Mouse (Mus musculus): ENCODE results near the gene Cacna1a.
"Not testable (repeated sequence)": the region's sequence is repeated elsewhere in the genome, so short reads cannot be mapped to it uniquely, and the experiment has no call there.

Cacna1a gene

DNA sequence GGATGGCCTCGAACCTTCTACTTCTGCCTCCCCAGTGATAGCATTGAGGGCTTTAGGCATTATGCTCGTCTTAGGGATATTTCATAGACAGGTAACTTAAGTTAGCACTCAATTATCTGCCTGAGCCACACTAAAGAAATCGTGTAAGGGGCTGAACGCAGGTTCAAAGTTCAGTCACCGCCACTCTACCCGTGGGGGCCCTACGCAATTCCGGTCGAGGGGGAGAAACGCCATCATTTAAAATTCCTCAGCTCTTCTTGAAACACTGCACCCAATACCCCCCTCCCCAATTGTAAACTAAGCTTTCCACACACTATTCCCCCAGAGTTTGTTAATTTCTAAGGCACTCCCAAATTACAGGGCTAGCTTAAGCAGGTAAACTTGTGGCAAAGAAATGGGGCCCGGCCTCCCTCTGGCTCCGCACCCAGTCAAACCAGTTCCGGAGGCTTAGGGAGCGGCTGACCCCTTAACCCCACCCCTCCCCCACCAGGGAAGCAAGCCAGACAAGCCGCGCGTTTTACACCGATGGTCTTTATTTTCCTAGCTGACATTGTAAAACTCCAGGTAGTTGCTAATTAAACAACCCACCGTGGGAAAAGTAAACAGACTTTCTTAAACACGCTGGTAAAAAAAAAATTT, 272.7 kb downstream of the Cacna1a start:
- DNase-seq (ENCODE audit: low spot score in 2 of 2), result no peak

DNA sequence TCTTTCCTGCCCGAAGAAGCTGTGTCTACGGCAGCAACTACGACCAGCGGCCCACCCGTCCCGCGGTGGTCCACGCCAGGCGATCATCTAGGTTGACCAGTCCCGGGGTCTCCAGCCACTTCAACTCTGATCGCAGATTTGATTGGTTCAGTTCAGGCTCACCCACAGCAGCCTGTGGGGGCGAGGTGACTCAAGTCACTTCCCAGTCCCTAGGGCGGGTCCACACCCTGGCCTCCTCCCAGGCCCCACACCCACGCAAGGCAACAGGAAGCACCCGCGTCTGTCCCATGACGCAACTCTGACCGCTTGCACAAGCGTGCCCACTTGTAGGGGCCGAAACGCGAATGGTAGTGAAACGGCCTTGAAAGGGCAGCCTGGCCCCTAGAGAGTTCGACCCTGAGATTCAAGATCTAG, 273.2 kb downstream of the Cacna1a start:
- DNase-seq (ENCODE audit: low spot score in 2 of 2), result no peak

DNA sequence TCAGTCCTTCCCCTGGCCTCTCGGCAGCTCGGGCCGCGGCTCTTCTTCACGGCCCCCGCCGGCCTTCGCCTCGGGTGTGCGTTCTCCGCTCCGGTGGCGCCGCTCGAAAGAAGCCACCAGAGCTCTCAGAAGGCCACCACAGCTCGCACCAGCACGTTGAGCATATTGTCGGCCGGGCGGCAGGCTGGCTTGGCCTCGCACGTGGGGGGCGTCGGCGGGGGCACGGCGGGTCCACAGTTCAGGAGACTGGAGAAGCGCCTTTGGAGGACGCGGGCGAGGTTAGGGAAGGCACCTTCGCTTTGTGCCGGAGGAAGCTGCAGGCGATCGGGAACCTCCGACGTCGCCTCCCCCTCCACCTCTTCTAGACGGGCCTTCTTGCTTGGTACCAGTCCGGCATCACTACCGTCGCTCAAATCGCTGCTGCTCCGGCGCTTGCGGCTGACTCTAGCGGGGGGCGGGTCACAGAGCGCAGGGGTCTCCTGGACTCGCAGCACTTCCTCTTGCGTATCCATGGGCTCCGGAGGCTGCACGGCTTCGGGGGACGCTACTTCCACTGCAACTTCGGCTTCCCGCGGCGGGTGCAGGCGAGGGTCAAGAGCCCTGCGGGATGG, 273.8 kb downstream of the Cacna1a start:
- no peak for DNase-seq (ENCODE audit: low spot score in 2 of 2)

DNA sequence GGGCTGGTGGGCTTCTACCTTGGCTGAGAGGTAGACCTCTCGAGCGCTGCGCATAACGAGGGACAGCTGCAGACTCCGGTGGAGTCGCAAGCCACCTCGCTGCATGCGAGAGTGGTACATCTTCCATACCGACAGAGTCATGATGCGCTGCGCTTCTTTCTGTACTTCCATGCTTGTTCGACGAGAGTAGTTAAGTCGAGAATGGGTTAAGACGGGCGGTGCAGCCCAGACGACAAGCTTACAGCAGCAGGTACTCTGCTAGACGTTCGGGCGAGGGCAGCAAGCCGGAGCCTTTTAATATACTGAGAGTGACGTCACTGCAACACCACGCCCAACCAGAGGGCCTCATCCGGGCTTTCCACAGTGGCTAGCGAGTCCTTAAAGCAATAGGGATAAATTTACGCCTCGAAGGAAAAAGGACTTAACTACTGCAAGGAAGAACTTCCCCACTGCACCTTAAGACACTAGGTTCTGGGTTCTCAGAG, 274.4 kb downstream of the Cacna1a start, which contains the start of gene Ier2:
Ier2 (minus strand) TSS at position 272 of the 485 bp plus-strand sequence.
- peak; percentile 89 to 93 for DNase-seq (ENCODE audit: low spot score in 2 of 2)

DNA sequence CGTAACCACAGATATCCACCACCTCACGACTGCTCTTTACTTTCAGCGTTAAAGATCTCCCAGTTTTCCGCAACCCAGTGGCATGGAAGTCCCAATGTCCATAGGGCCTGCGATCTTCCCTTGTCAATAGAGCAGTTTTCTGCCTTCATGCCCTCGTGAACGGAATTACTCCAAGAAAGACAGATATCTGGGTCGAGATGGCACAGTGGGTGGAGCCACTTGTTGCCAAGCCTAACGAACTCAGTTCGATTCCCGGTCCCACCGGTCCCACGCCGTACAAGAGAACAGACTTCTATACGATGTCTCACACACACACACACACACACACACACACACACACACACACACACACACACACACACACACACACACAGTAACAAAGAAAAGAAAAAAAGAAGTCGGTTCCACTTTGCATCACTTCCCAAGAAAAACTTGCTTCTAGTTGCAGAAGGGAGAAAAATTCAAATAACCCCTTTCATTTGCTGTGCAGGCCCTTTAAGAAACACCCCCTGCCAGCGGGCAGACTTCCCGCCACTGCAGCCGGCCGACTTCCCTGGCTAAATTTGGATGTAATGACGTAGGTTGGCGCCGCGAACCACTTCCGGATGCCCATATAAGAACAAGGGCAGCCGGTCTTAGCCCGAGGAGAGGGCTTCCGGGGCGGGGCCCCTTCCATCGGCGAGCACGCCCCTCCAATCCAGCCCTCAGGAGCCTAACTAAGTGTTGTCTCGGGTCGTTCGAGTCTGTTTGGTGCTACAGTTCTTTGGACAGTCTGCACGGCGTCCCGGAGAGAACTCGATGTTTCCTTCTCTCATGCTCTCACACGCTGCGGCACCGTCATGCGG, 275.5 kb downstream of the Cacna1a start:
- peak; percentile 96 for DNase-seq (ENCODE audit: low spot score in 2 of 2)

DNA sequence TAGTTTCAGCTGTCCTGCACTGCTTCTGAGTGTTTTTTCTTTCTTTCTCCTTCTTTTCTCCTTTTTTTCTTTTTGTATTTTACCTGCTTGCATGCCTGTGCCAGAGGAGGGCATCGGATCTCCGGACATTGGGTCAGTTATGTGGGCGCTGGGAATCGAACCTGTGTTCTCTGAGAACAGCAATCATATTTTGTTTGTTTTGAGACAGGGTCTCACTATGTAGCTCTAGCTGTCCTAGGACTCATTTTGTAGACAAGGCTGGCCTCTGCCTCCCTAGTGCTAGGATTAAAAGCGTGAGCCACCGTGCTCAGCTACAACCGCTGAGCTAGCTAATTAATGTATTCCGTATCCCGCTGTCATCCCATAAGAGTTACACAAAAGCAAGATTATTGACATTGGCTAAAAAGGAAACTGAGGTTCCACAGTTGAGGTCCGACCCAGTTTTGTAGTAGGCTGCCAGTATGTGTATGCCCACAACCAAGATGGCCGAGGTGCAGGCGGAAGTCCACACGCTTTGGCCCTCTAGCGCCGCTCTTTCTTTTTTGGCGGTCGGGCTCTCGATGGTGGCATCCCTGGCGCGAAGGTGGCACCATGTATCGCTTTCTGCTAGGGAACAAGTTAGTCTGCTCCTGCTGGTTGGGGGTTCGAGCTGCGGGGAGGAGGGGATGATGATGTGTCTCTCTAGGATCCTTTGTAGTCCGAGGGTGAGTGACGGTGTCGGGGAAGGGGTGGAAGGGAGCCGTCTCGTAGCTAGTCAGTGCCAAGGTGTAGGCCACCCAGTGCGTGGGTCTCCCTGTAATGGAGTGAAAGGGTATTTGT, 276.5 kb downstream of the Cacna1a start:
- DNase-seq (ENCODE audit: low spot score in 2 of 2), result peak; percentile 71 to 79

DNA sequence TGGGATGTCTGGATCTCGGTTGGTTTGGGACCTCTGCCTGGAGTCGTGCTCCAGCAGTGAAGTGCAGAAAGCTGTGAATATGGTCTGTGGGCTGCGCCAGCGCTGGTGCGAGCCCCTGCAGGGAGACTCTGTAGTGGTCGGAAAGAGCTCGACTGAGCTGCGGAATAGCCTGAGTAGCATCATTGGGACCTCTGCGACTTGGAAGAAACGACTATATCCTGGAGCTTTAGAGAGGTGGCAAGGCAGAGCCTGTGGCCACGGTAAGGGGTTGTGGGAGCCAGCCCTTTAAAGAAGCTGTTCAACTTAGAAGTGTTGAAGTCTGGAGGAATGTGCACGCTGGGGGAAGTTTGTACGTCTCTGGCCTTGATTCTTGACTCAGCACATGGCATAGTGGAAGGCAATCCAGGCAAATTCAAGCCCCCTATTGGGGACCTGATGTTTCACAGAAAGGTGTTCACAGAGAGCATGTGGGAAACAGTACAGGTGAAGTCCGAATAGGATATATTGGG, 277.2 kb downstream of the Cacna1a start:
- no peak for DNase-seq (ENCODE audit: low spot score in 2 of 2)

DNA sequence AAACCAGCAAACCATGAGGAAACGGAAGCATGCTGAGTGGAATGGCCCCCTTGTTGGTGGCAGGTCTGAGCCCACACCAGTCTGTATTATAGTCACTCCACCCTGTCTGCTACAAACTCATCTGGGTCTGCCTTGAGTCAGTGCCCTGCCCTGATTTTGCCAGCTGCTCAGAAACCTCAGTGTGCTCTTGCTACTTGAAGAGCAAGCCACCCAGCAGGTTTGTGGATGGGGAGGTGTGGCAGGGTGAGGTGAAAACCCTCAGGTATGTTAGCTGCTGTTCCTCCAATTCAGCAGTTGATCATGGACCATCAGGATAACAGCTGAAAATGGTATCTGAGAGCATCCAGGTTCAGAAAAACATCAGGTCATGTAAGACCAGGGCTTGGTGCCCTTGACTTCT, 279.8 kb downstream of the Cacna1a start:
- no peak for DNase-seq (ENCODE audit: low spot score in 2 of 2)

DNA sequence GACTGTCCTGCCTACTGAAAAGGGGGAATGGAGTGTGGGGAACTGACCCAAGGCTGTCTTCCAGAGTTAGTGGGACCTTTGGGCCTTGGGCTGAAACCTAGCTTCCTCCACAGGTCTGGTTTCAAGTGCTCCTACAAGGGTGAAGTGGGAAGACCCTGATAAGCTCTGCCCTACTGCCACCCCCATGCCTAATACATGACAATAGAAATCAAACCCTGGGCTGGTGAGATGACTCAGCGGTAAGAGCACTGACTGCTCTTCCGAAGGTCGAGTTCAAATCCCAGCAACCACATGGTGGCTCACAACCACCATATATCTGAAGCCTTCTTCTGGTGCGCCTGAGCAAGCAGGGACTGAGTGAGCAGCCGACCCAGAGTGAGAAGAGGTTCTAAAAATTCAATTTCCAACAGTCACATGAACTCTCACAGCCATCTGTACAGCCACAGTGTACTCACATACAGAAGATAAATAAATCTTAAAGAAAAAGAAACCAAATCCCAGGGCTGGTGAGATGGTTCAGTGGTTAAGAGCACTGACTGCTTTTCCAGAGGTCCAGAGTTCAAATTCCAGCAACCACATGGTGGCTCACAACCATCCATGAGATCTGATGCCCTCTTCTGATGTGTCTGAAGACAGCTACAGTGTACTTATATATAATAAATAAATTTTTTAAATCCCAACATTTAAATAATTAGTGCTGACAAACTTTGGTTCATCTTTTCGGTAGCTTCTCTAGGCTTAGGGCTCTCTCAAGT, 280.7 kb downstream of the Cacna1a start:
- no peak for DNase-seq (ENCODE audit: low spot score in 2 of 2)

DNA sequence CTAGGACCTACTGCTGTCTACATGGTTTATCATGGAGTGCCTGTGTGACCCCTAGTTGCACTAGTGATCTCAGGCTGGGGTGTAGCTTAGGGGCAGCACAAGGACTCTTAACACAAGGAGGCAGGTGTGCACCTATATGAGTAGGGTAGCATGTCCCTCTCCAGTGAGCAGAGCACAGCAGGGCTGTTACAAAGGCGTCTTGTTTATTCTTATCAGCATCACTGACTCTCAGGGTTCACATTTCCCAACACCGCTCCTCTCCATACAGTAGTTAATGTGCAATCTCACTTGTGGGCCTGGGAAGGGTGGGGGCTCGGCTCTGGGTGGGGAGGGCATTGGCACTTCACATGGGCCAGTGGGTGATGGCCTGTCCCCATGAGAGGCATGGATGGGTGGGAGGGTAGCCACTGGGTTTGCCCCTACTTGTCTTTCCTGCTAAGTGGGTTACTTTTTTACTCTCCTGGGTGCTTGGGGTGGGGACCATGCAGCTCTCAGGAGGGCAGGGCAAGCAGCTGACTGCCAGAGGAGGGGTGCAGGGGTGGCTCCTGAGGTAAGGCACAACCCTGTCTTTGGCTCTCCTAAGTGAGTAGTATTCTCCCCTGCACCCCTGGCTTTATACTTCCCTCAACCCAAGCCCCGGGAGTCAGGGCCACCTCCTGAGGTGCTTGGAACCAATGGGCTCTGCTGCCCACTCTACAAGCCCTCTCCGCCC, 282.2 kb downstream of the Cacna1a start:
- DNase-seq (ENCODE audit: low spot score in 2 of 2), result not testable (repeated sequence)

DNA sequence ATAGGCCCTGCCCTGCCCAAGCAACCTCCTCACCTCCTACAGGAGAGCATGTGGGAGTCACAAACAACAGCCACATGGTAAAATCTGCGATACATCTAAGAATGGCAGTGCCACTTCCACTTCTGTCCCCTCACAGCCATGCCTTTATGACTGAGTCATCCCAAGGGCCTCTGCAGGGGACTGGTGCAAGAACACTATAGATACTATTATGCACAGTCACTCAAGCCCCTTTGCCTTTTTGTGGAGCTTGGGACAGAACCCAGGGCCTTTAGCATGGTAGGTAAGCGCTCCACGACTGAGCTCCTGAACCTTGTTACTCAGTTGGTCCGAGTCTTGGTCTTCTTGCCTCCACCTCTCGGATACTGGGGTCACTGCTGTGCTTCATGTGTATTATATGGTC, 289.1 kb downstream of the Cacna1a start:
- DNase-seq (ENCODE audit: low spot score in 2 of 2), result no peak

DNA sequence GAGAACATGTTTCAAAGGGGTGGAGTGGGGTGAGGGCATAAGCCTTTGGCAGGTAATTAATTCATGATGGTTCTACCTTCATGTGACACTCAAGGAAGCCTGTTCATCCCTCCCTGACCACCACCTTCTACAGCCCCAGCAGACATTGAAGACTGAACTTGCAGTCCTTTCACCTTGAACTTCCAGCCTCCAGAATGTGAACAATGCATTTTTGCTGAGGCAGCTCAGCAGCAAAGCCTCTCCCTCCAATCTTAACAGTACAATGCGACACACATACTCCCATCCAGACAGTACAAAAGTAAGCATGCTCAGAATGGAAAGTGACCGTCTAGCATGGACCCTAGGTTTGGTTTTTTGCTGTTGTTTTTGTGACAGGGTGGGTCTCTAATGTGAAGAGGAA, 293.2 kb downstream of the Cacna1a start:
- no peak for DNase-seq (ENCODE audit: low spot score in 2 of 2)

DNA sequence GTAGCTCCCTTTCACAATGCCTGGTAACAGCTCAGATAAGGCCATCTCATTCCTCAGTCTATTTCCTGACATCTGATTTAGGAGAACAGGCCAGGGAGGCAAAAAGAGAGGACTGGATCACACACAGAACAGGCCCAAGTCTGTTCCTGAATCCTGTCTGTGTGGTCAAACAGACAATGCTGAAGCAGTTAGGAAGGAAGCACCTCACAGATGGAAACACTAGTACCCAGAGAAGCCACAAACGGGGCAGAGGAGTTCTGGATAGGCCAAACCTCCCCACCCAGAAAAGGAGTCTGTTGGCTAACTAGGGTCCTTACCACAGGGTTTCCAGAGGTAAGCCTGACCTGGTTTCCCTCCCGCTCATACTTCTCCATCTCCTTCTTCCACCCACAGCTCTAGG, 294.0 kb downstream of the Cacna1a start:
- no peak for DNase-seq (ENCODE audit: low spot score in 2 of 2)

DNA sequence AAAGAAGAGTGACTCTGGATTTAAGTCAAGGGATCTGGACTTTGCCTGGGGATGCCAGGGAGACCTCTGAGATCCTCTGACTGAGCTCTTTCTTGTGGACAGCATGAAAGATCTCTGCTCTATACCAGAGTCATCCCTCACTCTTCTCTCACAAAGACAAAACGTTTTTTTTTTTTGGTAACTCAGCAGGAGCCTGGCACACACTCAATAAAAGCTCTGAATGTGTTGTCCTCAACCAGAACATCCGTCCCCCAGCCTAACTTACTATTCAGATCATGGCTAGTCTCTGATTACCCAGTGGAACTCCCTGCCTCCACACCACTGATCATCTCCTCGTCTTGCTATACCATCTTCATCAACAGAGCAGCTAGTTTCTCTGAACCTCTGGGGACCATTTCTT, 296.3 kb downstream of the Cacna1a start:
- no peak for DNase-seq (ENCODE audit: low spot score in 2 of 2)

DNA sequence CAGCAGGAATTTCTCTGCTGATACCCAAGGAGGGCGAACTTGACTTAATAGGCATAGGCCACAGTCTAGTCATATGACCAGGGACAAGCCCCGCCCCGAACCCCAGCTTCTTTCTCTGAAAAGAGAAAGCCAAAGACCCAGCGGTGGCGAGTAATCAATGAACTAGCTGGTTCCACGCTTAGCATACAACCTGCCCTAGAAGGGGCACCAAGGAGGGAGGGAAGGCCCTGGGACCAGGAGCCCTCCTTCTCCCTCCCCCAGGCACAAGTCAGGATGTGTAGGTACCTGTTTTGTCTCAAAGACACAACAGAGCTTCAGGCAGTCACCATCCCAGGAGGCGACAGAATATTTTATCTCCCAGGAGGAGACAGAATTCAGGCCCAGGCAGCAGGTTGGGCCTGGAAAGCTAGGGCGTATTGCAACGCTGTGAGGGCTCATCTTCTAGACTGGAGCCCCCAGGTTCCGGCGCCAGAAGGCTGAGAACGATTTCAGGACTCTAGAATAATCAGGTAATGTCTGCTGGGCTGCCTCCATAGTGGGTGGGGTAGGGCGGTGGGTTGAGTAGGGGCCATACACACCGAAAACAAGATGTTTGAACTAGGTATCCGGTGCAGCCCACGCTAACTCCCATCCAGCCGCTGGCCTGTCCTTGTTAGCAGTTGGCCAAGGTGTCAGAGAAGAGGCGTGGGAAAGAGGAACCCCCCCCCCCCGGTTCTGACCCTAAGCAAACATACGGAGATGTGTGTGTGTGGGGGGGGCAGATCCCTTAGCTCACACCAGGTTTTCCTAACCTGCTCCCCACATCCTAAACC, 298.2 kb downstream of the Cacna1a start, which contains the start of gene Trmt1:
Trmt1 (plus strand) TSS at position 117 of the 812 bp plus-strand sequence.
- DNase-seq (ENCODE audit: low spot score in 2 of 2), result no peak

DNA sequence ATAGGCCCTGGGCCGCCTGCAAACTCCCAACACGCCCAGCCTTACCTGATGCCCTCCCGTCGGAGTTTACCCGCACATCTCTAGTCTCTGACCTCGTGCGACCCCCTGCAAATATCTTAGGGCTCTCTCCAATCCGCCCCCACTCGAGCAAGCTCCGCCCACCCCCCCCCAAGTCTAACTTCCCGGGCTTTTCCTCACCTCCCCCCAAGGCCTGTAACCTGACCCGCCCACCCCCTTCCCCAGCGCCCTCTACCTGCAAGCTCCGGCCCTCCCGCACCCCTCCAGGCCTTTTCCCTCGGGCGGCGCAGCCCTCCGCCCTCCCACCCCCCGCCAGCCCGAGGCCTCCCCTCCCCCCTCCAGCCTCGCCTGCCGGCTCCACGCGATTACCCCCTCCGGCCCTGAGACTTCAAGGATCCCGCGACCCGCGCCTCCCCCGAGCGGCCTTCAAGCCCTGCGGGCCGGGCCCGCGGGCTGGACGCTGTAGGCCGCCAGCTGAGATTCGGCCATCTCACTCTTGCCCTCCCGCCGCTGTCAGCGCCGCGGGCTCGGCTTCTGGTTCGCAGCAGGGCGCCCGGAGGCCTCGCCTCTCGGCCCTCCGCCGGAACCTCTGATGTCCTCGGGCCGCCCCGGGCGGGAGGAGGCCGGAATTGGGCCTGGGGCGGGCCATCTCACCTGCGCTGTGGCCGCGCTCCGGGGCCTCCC, 298.9 kb downstream of the Cacna1a start:
- DNase-seq (ENCODE audit: low spot score in 2 of 2), result no peak

DNA sequence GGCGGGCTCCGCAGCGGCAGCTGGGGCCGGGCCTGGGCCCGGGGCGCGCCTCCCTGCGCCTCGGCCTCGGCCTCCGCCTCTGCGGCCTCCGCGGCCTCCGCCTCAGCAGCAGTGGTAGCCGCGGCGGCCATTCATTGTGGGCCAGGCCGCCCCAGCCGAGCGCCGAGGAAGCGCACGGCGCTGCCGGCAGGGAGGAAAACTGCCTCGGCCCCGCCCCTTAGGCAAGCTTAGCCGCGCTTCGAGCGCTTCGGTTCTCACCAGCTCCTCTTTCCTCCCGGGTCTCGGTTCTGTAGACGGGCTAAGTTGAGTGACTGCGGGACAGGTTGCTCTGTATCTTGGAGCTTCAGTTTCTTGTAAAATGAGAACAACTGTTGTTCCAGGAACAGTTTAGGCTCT, 299.5 kb downstream of the Cacna1a start, which contains the start of gene Nacc1:
Nacc1 (minus strand) TSS at position 158 of the 396 bp plus-strand sequence.
- peak; percentile 75 to 79 for DNase-seq (ENCODE audit: low spot score in 2 of 2)

Measured in right cerebral cortex, postnatal 36 days (tissue).